Mouse (Mus musculus) limb, embryonic 15.5 days (tissue): Measurements from ENCODE around the gene Med12l. TPM values are rescaled to one million over a fixed set of nuclear protein-coding genes. Genes with fewer than 3 reads are reported as not detected.

ENCODE experiments used
- ATAC-seq: fragments of 200-750 bp; cut with Nextera tagmentation; 2 replicates; pipeline ENCODE4 v1.8.0; 2017; ENCODE audit warnings: low read depth, moderate TSS enrichment; ENCODE audit not compliant: insufficient number of reproducible peaks, low FRiP score, low TSS enrichment
- H3K27ac ChIP-seq: fragments of 300-500 bp; sonication (generic); 2 replicates; pipeline ENCODE4 v1.5.1; 2015; ENCODE audit warnings: moderate library complexity, mild to moderate bottlenecking, inconsistent platforms
- H3K27me3 ChIP-seq: fragments of 300-500 bp; sonication (generic); 2 replicates; pipeline ENCODE4 v1.6.1; 2015; ENCODE audit warnings: inconsistent platforms
- H3K36me3 ChIP-seq: fragments of 300-500 bp; sonication (generic); 2 replicates; pipeline ENCODE4 v1.6.1; 2015; ENCODE audit warnings: inconsistent platforms
- H3K4me1 ChIP-seq: fragments of 300-500 bp; sonication (generic); 2 replicates; pipeline ENCODE4 v1.6.1; 2015; ENCODE audit warnings: inconsistent platforms
- H3K4me2 ChIP-seq: fragments of 300-500 bp; sonication (generic); 2 replicates; pipeline ENCODE4 v1.6.1; 2015; ENCODE audit warnings: mild to moderate bottlenecking, inconsistent platforms
- H3K4me3 ChIP-seq: fragments of 300-500 bp; sonication (generic); 2 replicates; pipeline ENCODE4 v1.5.1; 2015; ENCODE audit warnings: mild to moderate bottlenecking, inconsistent platforms
- H3K9ac ChIP-seq: fragments of 300-500 bp; sonication (generic); 2 replicates; pipeline ENCODE4 v1.6.1; 2015; ENCODE audit warnings: inconsistent platforms
- H3K9me3 ChIP-seq: fragments of 300-500 bp; sonication (generic); 2 replicates; pipeline ENCODE4 v1.6.1; 2016; ENCODE audit warnings: inconsistent platforms
- WGBS: fragments of 180-500 bp; shearing (Covaris S2); methylation state at CpG from one replicate; pipeline ENCODE4 v1.1.7; 2015; 5-methylcytosine and 5-hydroxymethylcytosine counted together
- polyA plus RNA-seq: library from polyadenylated mRNA; unstranded; fragments of >200 nt; fragmentation: Nextera tagmentation; extraction: Ambion mirVana; gene quantifications from 2 replicates; pipeline ENCODE4 v1.2.1, GENCODE M21; 2015

The Med12l gene
- 1.9 and 2.0 TPM in 2 replicates for polyA plus RNA-seq

DNA sequence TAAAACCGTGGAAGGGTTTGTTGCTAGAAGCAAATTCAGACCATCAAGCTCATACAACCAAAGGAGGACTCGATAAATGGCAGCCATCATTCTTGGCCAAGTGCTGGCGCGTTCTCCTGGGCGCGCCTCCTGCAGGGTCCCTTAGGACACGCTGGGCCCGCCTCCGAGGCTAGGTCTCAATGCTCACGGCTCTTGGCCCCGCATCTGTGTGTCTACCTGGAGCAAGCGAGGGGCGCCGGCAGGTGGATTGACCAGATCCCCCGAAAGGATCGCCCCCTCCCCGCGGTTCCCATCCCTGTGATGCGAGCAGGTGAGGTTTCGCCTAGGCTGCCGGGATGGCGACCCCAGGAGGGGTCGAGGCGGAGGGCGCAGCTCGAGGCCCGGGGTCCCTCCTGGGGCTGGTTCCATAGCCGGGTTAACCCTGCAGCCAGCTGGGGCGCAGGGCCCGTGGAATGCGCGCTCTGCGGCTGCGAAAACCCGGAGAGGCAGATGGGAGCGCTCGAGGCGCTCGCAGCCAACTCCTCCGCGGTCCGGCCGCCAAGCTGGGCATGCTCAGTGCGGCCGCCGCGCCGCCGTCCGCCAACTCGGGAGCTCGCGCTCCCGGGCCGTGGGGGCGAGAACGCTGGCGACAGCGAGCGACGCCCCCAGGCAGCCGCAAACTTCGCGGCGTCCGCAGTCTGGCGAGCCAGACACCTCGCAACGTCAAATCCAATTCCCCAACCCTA is at the start of gene Med12l:
Gene Med12l, plus strand, starts transcription at position 555 of the 725 bp plus-strand sequence.
- Histone ChIP-seq H3K4me1 (peaks cover 13% of the 10 kb centered on the region), H3K36me3 (no peaks in the 10 kb centered on the region), H3K4me3 (peak within 1 kb of the TSS; percentile 72), H3K9me3 (no peaks in the 10 kb centered on the region), H3K27me3 (peaks cover 12% of the 10 kb centered on the region; the same call in 1 of the 2 replicates), H3K27ac (peak within 1 kb of the TSS; percentile 93), H3K9ac (peak within 1 kb of the TSS; percentile 53), H3K4me2 (peak within 1 kb of the TSS; percentile 99)
- WGBS: under 1% methylated on average over 69 of the region's 69 CpGs
- peak; percentile 37 for ATAC-seq

DNA sequence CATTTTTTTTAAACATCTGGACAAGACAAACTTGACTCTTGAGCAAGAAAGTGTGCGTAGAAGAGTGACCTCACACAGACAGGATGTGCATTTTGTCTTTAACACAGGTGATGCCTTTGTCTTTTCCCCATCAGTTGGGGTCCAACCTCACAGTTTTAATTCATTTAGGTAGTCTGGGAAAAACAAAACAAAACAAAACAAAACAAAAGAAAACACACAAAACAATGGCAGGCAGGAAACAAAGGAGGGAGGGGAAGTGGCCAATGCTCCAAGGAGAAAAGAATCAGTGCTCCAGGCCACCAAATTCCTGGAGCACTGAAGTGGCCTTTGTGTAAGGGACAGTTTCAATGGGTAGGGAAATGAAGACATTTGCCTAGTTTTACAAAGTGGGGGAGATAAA is 44.5 kb upstream of the Med12l start:
- H3K36me3 ChIP-seq: no peaks in the 10 kb centered on the region
- H3K4me2 ChIP-seq: no peak overlapping the region
- no peak overlapping the region for H3K9ac ChIP-seq
- H3K4me1 ChIP-seq: no peaks in the 10 kb centered on the region
- WGBS: 87% methylated on average over 1 of the region's 1 CpGs
- no peaks in the 10 kb centered on the region for H3K27me3 ChIP-seq
- no peak overlapping the region for H3K27ac ChIP-seq
- no peak overlapping the region for H3K4me3 ChIP-seq
- no peaks in the 10 kb centered on the region for H3K9me3 ChIP-seq
- ATAC-seq: no peak

DNA sequence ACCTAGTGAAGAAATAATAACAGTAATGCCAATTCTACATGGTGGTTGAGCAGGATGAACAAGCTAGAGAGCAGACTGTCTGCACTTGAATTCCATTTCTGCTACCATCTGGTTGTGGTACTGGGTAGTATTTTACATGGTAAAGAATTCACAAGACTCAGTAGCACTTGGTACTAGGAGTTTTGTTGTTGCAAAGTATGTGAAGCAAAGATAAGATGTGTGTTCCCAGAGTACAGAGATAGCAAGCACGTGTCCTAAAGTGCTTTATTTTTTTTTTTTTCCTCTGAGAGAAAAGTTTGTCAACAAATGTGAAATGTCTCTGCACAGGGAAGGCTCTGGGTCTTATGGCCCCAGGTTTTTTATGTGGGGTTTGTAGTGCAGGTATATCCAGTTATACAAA is 28.2 kb upstream of the Med12l start:
- H3K9ac ChIP-seq: no peak overlapping the region
- 72% methylated on average over 1 of the region's 1 CpGs for WGBS
- no peak overlapping the region for H3K27ac ChIP-seq
- no peaks in the 10 kb centered on the region for H3K9me3 ChIP-seq
- no peak for ATAC-seq
- H3K4me3 ChIP-seq: no peak overlapping the region
- H3K36me3 ChIP-seq: no peaks in the 10 kb centered on the region
- H3K27me3 ChIP-seq: no peaks in the 10 kb centered on the region
- no peak overlapping the region for H3K4me2 ChIP-seq
- H3K4me1 ChIP-seq: no peaks in the 10 kb centered on the region

DNA sequence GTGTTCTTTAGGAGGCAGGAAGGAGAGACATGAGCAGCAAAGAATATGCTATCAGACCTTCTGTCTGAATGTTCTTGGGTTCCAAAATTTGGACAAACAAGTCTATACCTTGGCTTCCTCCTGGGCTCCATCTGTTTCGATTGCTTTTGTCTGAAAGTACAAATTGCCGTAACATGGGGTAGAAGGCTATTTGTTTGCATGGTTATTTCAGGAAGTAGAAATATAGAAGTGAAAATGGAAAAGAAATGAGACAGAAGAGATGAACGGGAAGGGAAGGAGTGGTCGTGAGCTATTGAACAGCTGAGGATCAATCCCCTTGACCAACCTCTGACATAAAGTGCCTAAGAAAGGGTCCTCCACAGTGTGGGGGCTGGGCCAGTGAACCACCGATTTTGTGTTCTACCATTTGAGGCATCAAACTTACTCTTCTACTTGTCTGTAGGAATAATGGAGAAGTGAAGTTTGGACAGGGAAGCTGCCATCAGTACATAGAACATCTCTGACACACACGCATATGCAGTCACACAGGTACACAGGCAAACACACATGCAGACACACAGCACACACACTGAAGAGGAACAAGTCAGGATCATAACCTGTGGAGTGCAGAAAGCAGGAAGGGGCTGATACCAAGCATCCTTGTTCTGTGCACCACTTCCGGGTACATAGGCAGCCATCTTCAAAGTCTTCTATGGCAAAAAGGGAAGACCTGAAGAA is 27.6 kb upstream of the Med12l start:
- Histone ChIP-seq H3K36me3 (no peaks in the 10 kb centered on the region), H3K4me2 (no peak overlapping the region), H3K4me3 (no peak overlapping the region), H3K27ac (no peak overlapping the region), H3K4me1 (no peaks in the 10 kb centered on the region), H3K9me3 (no peaks in the 10 kb centered on the region), H3K27me3 (no peaks in the 10 kb centered on the region; the same call in 1 of the 2 replicates), H3K9ac (no peak overlapping the region)
- WGBS: 88% methylated on average over 7 of the region's 7 CpGs
- no peak for ATAC-seq

- no peaks in the 10 kb centered on the region for H3K4me1 ChIP-seq
- no peak overlapping the region for H3K9ac ChIP-seq
- H3K27ac ChIP-seq: no peak overlapping the region
- H3K4me2 ChIP-seq: no peak overlapping the region
- H3K4me3 ChIP-seq: no peak overlapping the region
- no peaks in the 10 kb centered on the region for H3K36me3 ChIP-seq
- WGBS: 66% methylated on average over 4 of the region's 4 CpGs
- no peaks in the 10 kb centered on the region; the same call in 1 of the 2 replicates for H3K27me3 ChIP-seq
- ATAC-seq: no peak
- H3K9me3 ChIP-seq: no peaks in the 10 kb centered on the region
Measured at GRCm38 (mm10) chr3:58980579-58980978, 25.0 kb upstream of the Med12l start.

DNA sequence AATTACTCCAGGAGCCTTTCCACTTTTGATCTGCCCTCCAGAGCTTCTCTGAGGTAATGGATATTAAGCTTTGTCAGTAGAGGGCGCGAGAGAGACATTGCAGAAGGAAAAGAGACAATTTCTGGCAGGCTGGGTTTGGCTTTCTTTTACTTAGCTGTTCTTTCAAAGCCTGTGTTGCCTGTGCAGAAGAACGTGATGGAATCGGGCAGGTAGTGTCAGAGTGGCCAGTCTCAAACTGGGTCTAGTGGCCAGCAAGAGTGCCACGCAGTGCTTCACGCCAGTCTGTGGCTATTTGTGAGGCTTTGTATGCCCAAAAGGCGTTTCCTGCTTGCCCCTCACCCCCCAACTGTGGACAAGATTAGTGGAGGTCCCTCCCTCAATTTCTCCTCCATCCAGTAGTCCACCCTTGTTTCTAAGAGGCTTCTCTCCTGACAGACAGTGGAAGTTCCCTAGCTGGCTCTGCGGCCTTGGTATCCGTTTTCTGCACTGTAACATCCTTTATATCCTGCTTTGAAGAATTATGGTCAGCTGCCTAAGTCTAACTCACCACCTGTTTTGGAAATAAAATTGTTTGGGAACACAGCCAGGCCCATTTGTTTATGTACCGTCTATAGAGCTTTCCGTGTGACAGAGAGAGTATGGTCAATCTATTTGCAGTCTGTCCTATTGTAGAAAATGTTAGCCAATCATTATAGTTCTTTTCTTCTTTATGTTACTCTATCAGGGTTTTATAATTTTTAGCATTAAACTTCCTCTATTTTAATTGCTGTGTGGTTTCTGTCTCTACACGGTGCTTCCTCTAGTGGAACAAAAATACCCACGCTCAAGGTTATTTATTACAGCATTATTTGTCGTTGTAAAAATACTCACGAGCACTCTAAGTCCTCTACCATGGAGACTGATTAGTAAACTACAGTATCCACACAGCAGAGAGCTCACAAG is 22.5 kb upstream of the Med12l start:
- H3K4me3 ChIP-seq: no peak overlapping the region
- H3K4me2 ChIP-seq: no peak overlapping the region
- H3K27ac ChIP-seq: no peak overlapping the region
- 36% methylated on average over 15 of the region's 15 CpGs for WGBS
- ATAC-seq: no peak
- peaks cover 7% of the 10 kb centered on the region; the same call in 1 of the 2 replicates for H3K27me3 ChIP-seq
- no peaks in the 10 kb centered on the region for H3K9me3 ChIP-seq
- H3K36me3 ChIP-seq: no peaks in the 10 kb centered on the region
- H3K9ac ChIP-seq: no peak overlapping the region
- H3K4me1 ChIP-seq: no peaks in the 10 kb centered on the region

GRCm38 (mm10) chr3:58983838-58984598 is 21.6 kb upstream of the Med12l start:
- no peak overlapping the region for H3K4me2 ChIP-seq
- H3K27ac ChIP-seq: no peak overlapping the region
- H3K9me3 ChIP-seq: no peaks in the 10 kb centered on the region
- no peak for ATAC-seq
- no peaks in the 10 kb centered on the region for H3K36me3 ChIP-seq
- peaks cover 7% of the 10 kb centered on the region; the same call in 1 of the 2 replicates for H3K27me3 ChIP-seq
- H3K4me3 ChIP-seq: no peak overlapping the region
- WGBS: 75% methylated on average over 15 of the region's 15 CpGs
- H3K4me1 ChIP-seq: no peaks in the 10 kb centered on the region
- no peak overlapping the region for H3K9ac ChIP-seq

- Histone ChIP-seq H3K36me3 (no peaks in the 10 kb centered on the region), H3K4me1 (no peaks in the 10 kb centered on the region), H3K4me3 (no peak overlapping the region), H3K9ac (no peak overlapping the region), H3K27ac (no peak overlapping the region), H3K9me3 (no peaks in the 10 kb centered on the region), H3K27me3 (peaks cover 7% of the 10 kb centered on the region; the same call in 1 of the 2 replicates), H3K4me2 (no peak overlapping the region)
- ATAC-seq: no peak
- 29% methylated on average over 4 of the region's 4 CpGs for WGBS
Measured at GRCm38 (mm10) chr3:58985816-58986215, 19.8 kb upstream of the Med12l start.

DNA sequence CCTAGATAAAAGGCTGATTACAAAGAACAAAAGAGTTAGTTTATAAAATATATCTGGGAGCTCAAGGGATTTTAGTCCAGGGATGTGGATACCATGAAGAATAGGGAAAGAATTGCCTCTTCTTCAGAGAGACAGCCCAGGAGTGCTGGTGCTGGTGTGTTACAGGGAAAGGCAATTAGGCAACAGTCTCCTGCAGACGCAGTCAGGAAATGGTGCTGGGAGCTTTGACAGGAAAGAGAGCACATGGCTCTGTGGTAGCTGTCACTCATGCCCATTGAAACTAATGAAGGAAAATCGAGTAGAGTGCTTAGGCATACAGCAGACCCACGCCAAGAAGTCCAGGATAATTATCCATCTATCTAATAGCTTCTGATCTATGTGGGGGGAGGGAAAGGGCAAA is 16.3 kb upstream of the Med12l start:
- H3K27me3 ChIP-seq: peaks cover 7% of the 10 kb centered on the region; the same call in 1 of the 2 replicates
- H3K4me2 ChIP-seq: no peak overlapping the region
- H3K4me3 ChIP-seq: no peak overlapping the region
- H3K9ac ChIP-seq: no peak overlapping the region
- no peak for ATAC-seq
- no peaks in the 10 kb centered on the region for H3K9me3 ChIP-seq
- H3K36me3 ChIP-seq: no peaks in the 10 kb centered on the region
- 34% methylated on average over 3 of the region's 3 CpGs for WGBS
- H3K4me1 ChIP-seq: no peaks in the 10 kb centered on the region
- no peak overlapping the region for H3K27ac ChIP-seq

- Histone ChIP-seq H3K9ac (no peak overlapping the region), H3K27me3 (peaks cover 7% of the 10 kb centered on the region; the same call in 1 of the 2 replicates), H3K4me3 (no peak overlapping the region), H3K9me3 (no peaks in the 10 kb centered on the region), H3K27ac (no peak overlapping the region), H3K4me2 (no peak overlapping the region), H3K36me3 (no peaks in the 10 kb centered on the region), H3K4me1 (no peaks in the 10 kb centered on the region)
- WGBS: 48% methylated on average over 3 of the region's 3 CpGs
- no peak for ATAC-seq
Measured at GRCm38 (mm10) chr3:58990556-58990955, 15.1 kb upstream of the Med12l start.

- Histone ChIP-seq H3K27me3 (no peaks in the 10 kb centered on the region), H3K4me1 (no peaks in the 10 kb centered on the region), H3K4me2 (no peak overlapping the region), H3K36me3 (no peaks in the 10 kb centered on the region), H3K9me3 (no peaks in the 10 kb centered on the region), H3K9ac (no peak overlapping the region), H3K4me3 (no peak overlapping the region), H3K27ac (no peak overlapping the region)
- ATAC-seq: no peak
Measured at GRCm38 (mm10) chr3:58992122-58992521, 13.5 kb upstream of the Med12l start.
